Mouse (Mus musculus) gastrocnemius, adult 2 months (tissue): ENCODE data around the gene Rab10. TPM values are rescaled to one million over a fixed set of nuclear protein-coding genes. Genes with fewer than 3 reads are reported as not detected.
A peak's percentile ranks its signal among the peaks of the same experiment; 100 is the strongest.

Experiments used
- DNase-seq: peaks from one replicate; pipeline ENCODE4 v3.0.0; 2022
- H3K27ac ChIP-seq: fragments of 200-600 bp; 2 replicates; pipeline ENCODE4 v1.8.1; 2022; ENCODE audit warnings: mild to moderate bottlenecking
- H3K4me3 ChIP-seq: fragments of 200-600 bp; 2 replicates; pipeline ENCODE4 v1.8.1; 2022; ENCODE audit warnings: mild to moderate bottlenecking, moderate library complexity
- CTCF ChIP-seq: fragments of 200-600 bp; IDR thresholded peaks from 2 replicates; pipeline ENCODE4 v1.8.1; 2022; ENCODE audit warnings: antibody characterized with exemption, mild to moderate bottlenecking, moderate library complexity
- intact Hi-C: fragments of 180-260 bp; cut with DNase I; formaldehyde crosslinking; loops from one replicate; pipeline ENCODE4 v1.15.1; 2025
- long read RNA-seq, 2 experiments: library from polyadenylated mRNA; stranded (forward); transcript quantifications; one replicate each; pipeline ENCODE4 v2.0.0; 2021
- total RNA-seq, 2 experiments: library from RNA; stranded (reverse); gene quantifications; 2 replicates each; pipeline ENCODE4 v1.2.3; 2021

Rab10 gene
- total RNA-seq: 100 to 1,000 TPM; 272 to 301 TPM
- long read RNA-seq, experiment 1, transcript Rab10-201 (6 exons, 3,513 nt): major isoform, 744 of 778 reads
- long read RNA-seq, experiment 1, partial matches to known transcripts: 9 of 778 reads
- long read RNA-seq, experiment 1, other reads (novel, unspliced or antisense): 25 of 778 reads
- long read RNA-seq, experiment 2, transcript Rab10-201 (6 exons, 3,513 nt): major isoform, 751 of 784 reads
- long read RNA-seq, experiment 2, partial matches to known transcripts: 10 of 784 reads
- long read RNA-seq, experiment 2, other reads (novel, unspliced or antisense): 23 of 784 reads

- Histone ChIP-seq H3K4me3 (peak within 1 kb of the TSS; percentile 91), H3K27ac (peak within 1 kb of the TSS; percentile 100)
- DNase-seq: peak; percentile 100
- peak; percentile 11; the same call in 1 of the 2 replicates for TF ChIP-seq CTCF
- intact Hi-C loops: loop anchor here (5.0 kb wide), 4 partner anchors 42 to 118 kb away; partner anchors contain the start of gene Asxl2
Observed at GRCm38 (mm10) chr12:3309391-3310320, at the start of gene Rab10. Gene Rab10, minus strand, starts transcription at chr12:3309969.

- peak; percentile 95 for TF ChIP-seq CTCF
- intact Hi-C loops: loop anchor here (5.0 kb wide), 1 partner anchor 107 kb away; no protein-coding TSS in a partner anchor
- H3K27ac ChIP-seq: no peak overlapping the region; the same call in 1 of the 2 replicates
- H3K4me3 ChIP-seq: peak overlapping the region; percentile 50
- peak; percentile 83 for DNase-seq
Observed at GRCm38 (mm10) chr12:3359302-3359701, 49.5 kb upstream of the Rab10 start.

GRCm38 (mm10) chr12:3356824-3357223 lies 47.1 kb upstream of the Rab10 start:
- TF ChIP-seq CTCF: no peak
- intact Hi-C loops: loop anchor here (5.0 kb wide), 1 partner anchor 105 kb away; no protein-coding TSS in a partner anchor
- peak overlapping the region; percentile 33 for H3K4me3 ChIP-seq
- H3K27ac ChIP-seq: no peak overlapping the region
- no peak for DNase-seq

GRCm38 (mm10) chr12:3355068-3355467 lies 45.3 kb upstream of the Rab10 start:
- no peak for TF ChIP-seq CTCF
- no peak for DNase-seq
- H3K4me3 ChIP-seq: no peak overlapping the region
- no peak overlapping the region for H3K27ac ChIP-seq
- intact Hi-C loops: loop anchor here (5.0 kb wide), 1 partner anchor 103 kb away; no protein-coding TSS in a partner anchor

GRCm38 (mm10) chr12:3352216-3352615 lies 42.4 kb upstream of the Rab10 start:
- Histone ChIP-seq H3K27ac (peak overlapping the region; percentile 89; the same call in 1 of the 2 replicates), H3K4me3 (no peak overlapping the region)
- intact Hi-C loops: no loop called here
- TF ChIP-seq CTCF: no peak
- DNase-seq: no peak

- no peak for TF ChIP-seq CTCF
- intact Hi-C loops: loop anchor here (2.0 kb wide), 1 partner anchor 31 kb away; no protein-coding TSS in a partner anchor
- DNase-seq: peak; percentile 90
- peak overlapping the region; percentile 89 for H3K27ac ChIP-seq
- H3K4me3 ChIP-seq: peak overlapping the region; percentile 28
Observed at GRCm38 (mm10) chr12:3350136-3350535, 40.4 kb upstream of the Rab10 start.

- Histone ChIP-seq H3K27ac (peak overlapping the region; percentile 89), H3K4me3 (no peak overlapping the region)
- intact Hi-C loops: no loop called here
- TF ChIP-seq CTCF: no peak
- DNase-seq: peak; percentile 36
Observed at GRCm38 (mm10) chr12:3349387-3349786, 39.6 kb upstream of the Rab10 start.

- no peak overlapping the region for H3K4me3 ChIP-seq
- no peak for TF ChIP-seq CTCF
- H3K27ac ChIP-seq: no peak overlapping the region
- intact Hi-C loops: no loop called here
- no peak for DNase-seq
Observed at GRCm38 (mm10) chr12:3347682-3348081, 37.9 kb upstream of the Rab10 start.

- Histone ChIP-seq H3K27ac (no peak overlapping the region), H3K4me3 (no peak overlapping the region)
- no peak for TF ChIP-seq CTCF
- intact Hi-C loops: no loop called here
- no peak for DNase-seq
Observed at GRCm38 (mm10) chr12:3345038-3345437, 35.3 kb upstream of the Rab10 start.

- intact Hi-C loops: no loop called here
- no peak overlapping the region for H3K27ac ChIP-seq
- no peak for TF ChIP-seq CTCF
- H3K4me3 ChIP-seq: no peak overlapping the region
- DNase-seq: no peak
Observed at GRCm38 (mm10) chr12:3344155-3344554, 34.4 kb upstream of the Rab10 start.

- intact Hi-C loops: no loop called here
- Histone ChIP-seq H3K27ac (no peak overlapping the region), H3K4me3 (no peak overlapping the region)
- TF ChIP-seq CTCF: no peak
- DNase-seq: no peak
Observed at GRCm38 (mm10) chr12:3338931-3339330, 29.2 kb upstream of the Rab10 start.

GRCm38 (mm10) chr12:3329677-3330076 lies 19.9 kb upstream of the Rab10 start:
- Histone ChIP-seq H3K27ac (no peak overlapping the region), H3K4me3 (no peak overlapping the region)
- intact Hi-C loops: no loop called here
- DNase-seq: no peak
- no peak for TF ChIP-seq CTCF

- DNase-seq: no peak
- TF ChIP-seq CTCF: no peak
- intact Hi-C loops: no loop called here
- Histone ChIP-seq H3K27ac (no peak overlapping the region), H3K4me3 (no peak overlapping the region)
Observed at GRCm38 (mm10) chr12:3325232-3325631, 15.5 kb upstream of the Rab10 start.
